ENCODE assay signal across 12 mouse cellular contexts in genomic region chr11:60318716-60319115, GRCm38 (mm10). TPM values are rescaled to one million over a fixed set of nuclear protein-coding genes. Genes with fewer than 3 reads are reported as not detected.
A peak's percentile ranks its signal among the peaks of the same experiment; 100 is the strongest.
DNase-seq lines count a peak whose midpoint lies in the region; ATAC-seq and TF ChIP-seq lines count a peak whose summit lies in the region.
"Had no signal": no experiment of that assay in that cellular context is flagged by ENCODE, and none has a peak within 500 bp of the region (broad histone marks: within the 10 kb centered on the region; RNA-seq: fewer than 3 reads in every experiment).

No protein-coding gene starts in this region.

- TF ChIP-seq EP300 in heart, adult 2 months (IDR thresholded peaks at IDR 0.05; ENCODE audit: insufficient read depth, low read depth, low read length): no peak

- ATAC-seq in heart, embryonic 16.5 days (replicated peaks; ENCODE audit: extremely low read depth, insufficient read depth, low FRiP score): no peak
- no peak for ATAC-seq in neural tube, embryonic 13.5 days (ENCODE audit: low read depth)
- no peak for ATAC-seq in limb, embryonic 15.5 days (ENCODE audit: insufficient number of reproducible peaks, low FRiP score, low TSS enrichment, low read depth)

- 40% methylated on average over 5 of the region's 5 CpGs for WGBS in heart, embryonic 16.5 days
- 44% methylated on average over 5 of the region's 5 CpGs for WGBS in heart, adult 2 months
- 56% methylated on average over 5 of the region's 5 CpGs for WGBS in neural tube, embryonic 13.5 days
- WGBS in limb, embryonic 15.5 days: 48% methylated on average over 5 of the region's 5 CpGs

- no peaks in the 10 kb centered on the region for H3K27me3 ChIP-seq in heart, embryonic 16.5 days (ENCODE audit: control insufficient read depth, insufficient read depth, low read length)
- no peaks in the 10 kb centered on the region for H3K27me3 ChIP-seq in heart, adult 2 months (ENCODE audit: control insufficient read depth, insufficient read depth, low read length)
- H3K27me3 ChIP-seq in neural tube, embryonic 13.5 days: no peaks in the 10 kb centered on the region
- no peaks in the 10 kb centered on the region for H3K27me3 ChIP-seq in limb, embryonic 15.5 days
- H3K27me3 ChIP-seq: intestine, embryonic 15.5 days had no signal

- DNase-seq in heart, adult 2 months: no peak
- no peak for DNase-seq in neural tube, embryonic 10.5 days (ENCODE audit: extremely low spot score, low spot score)
- no peak for DNase-seq in spleen, postnatal 36 days (ENCODE audit: low spot score in 2 of 2)
- no peak for DNase-seq in left cerebral cortex, adult 9 months (ENCODE audit: low spot score in 2 of 2)
- DNase-seq: adrenal gland, adult 8-10 months; gastrocnemius, postnatal 25 days had no signal

- peaks cover 31% of the 10 kb centered on the region for H3K4me1 ChIP-seq in heart, embryonic 16.5 days (ENCODE audit: control insufficient read depth, insufficient read depth, low read length)
- H3K4me1 ChIP-seq in heart, adult 2 months (ENCODE audit: control insufficient read depth, insufficient read depth, low read length): peaks cover 3% of the 10 kb centered on the region
- peaks cover 59% of the 10 kb centered on the region for H3K4me1 ChIP-seq in neural tube, embryonic 13.5 days (replicated peaks)
- peaks cover 45% of the 10 kb centered on the region for H3K4me1 ChIP-seq in limb, embryonic 15.5 days

- no peaks in the 10 kb centered on the region for H3K9me3 ChIP-seq in heart, embryonic 16.5 days (replicated peaks; ENCODE audit: control insufficient read depth, low read length)
- no peaks in the 10 kb centered on the region for H3K9me3 ChIP-seq in neural tube, embryonic 13.5 days
- no peaks in the 10 kb centered on the region for H3K9me3 ChIP-seq in limb, embryonic 15.5 days
- H3K9me3 ChIP-seq: embryonic facial prominence, embryonic 10.5 days; intestine, embryonic 15.5 days had no signal

- H3K79me2 ChIP-seq in heart, adult 2 months (replicated peaks; ENCODE audit: control insufficient read depth, insufficient read depth, low read length): peaks cover 2% of the 10 kb centered on the region; the same call in 1 of the 2 replicates

- no peak overlapping the region for H3K4me2 ChIP-seq in heart, embryonic 16.5 days (ENCODE audit: low read depth, low read length)
- no peak overlapping the region for H3K4me2 ChIP-seq in neural tube, embryonic 13.5 days
- H3K4me2 ChIP-seq in limb, embryonic 15.5 days: no peak overlapping the region
- H3K4me2 ChIP-seq: intestine, embryonic 15.5 days had no signal

- H3K27ac ChIP-seq in heart, embryonic 16.5 days (ENCODE audit: low read length): peak overlapping the region; percentile 25; the same call in 1 of the 2 replicates
- no peak overlapping the region; the same call in 1 of the 2 replicates for H3K27ac ChIP-seq in heart, adult 2 months
- peak overlapping the region; percentile 81 for H3K27ac ChIP-seq in neural tube, embryonic 13.5 days (replicated peaks)
- 0 out of 2 replicates have a peak overlapping the region, but pooled peaks have one; percentile 0 for H3K27ac ChIP-seq in limb, embryonic 15.5 days
- H3K27ac ChIP-seq: embryonic facial prominence, embryonic 10.5 days; intestine, embryonic 15.5 days had no signal

- intact Hi-C loops in heart, adult 2 months (cut with DNase I): no loop called here

- H3K4me3 ChIP-seq in heart, embryonic 16.5 days (ENCODE audit: low read length): no peak overlapping the region
- no peak overlapping the region for H3K4me3 ChIP-seq in heart, adult 2 months
- no peak overlapping the region for H3K4me3 ChIP-seq in neural tube, embryonic 13.5 days
- H3K4me3 ChIP-seq in limb, embryonic 15.5 days: no peak overlapping the region
- H3K4me3 ChIP-seq: embryonic facial prominence, embryonic 10.5 days; intestine, embryonic 15.5 days had no signal

- H3K36me3 ChIP-seq in heart, embryonic 16.5 days (ENCODE audit: control insufficient read depth, insufficient read depth): no peaks in the 10 kb centered on the region
- 0 out of 2 replicates have a peak, but pooled peaks cover 4% of the 10 kb centered on the region for H3K36me3 ChIP-seq in heart, adult 2 months (ENCODE audit: control insufficient read depth, insufficient read depth, low read length)
- no peaks in the 10 kb centered on the region for H3K36me3 ChIP-seq in neural tube, embryonic 13.5 days
- no peaks in the 10 kb centered on the region for H3K36me3 ChIP-seq in limb, embryonic 15.5 days
- H3K36me3 ChIP-seq: embryonic facial prominence, embryonic 10.5 days; intestine, embryonic 15.5 days had no signal

- H3K9ac ChIP-seq in heart, embryonic 16.5 days (ENCODE audit: low read length): peak overlapping the region; percentile 40; the same call in 1 of the 2 replicates
- no peak overlapping the region for H3K9ac ChIP-seq in heart, adult 2 months (ENCODE audit: low read depth, low read length)
- no peak overlapping the region for H3K9ac ChIP-seq in neural tube, embryonic 13.5 days
- no peak overlapping the region for H3K9ac ChIP-seq in limb, embryonic 15.5 days
- H3K9ac ChIP-seq: intestine, embryonic 15.5 days had no signal

- no peak for TF ChIP-seq CTCF in heart, adult 2 months (IDR thresholded peaks at IDR 0.05)

- TF ChIP-seq POLR2A in heart, adult 2 months (IDR thresholded peaks at IDR 0.05; ENCODE audit: insufficient read depth, low read depth, low read length): no peak

RNA-seq across cellular contexts. Expression of gene Tom1l2, which starts 34.0 kb away (rescaled TPM):
- polyA plus RNA-seq in heart, embryonic 16.5 days (2015; fragmentation: Nextera tagmentation; extraction: Ambion mirVana): 40.0 and 41.0 TPM in 2 replicates
- total RNA-seq in heart, adult 2 months (2021): 100 to 1,000 TPM; 102 to 113 TPM
- 123 and 149 TPM in 2 replicates for polyA plus RNA-seq in heart, adult 2 months (2012; rRNA removed)
- polyA plus RNA-seq in neural tube, embryonic 13.5 days (2015; fragmentation: Nextera tagmentation; extraction: Ambion mirVana): 52.8 and 61.4 TPM in 2 replicates
- 33.4 and 33.7 TPM in 2 replicates for polyA plus RNA-seq in limb, embryonic 15.5 days (2015; fragmentation: Nextera tagmentation; extraction: Ambion mirVana)

RNA-seq across cellular contexts. Expression of gene Drc3, which starts 34.4 kb away (rescaled TPM):
- polyA plus RNA-seq in heart, embryonic 16.5 days (2015; fragmentation: Nextera tagmentation; extraction: Ambion mirVana): 2.5 and 3.6 TPM in 2 replicates
- total RNA-seq in heart, adult 2 months (2021): 1 to 10 TPM; 1.6 to 2.4 TPM
- polyA plus RNA-seq in heart, adult 2 months (2012; rRNA removed): 4.1 and 4.2 TPM in 2 replicates
- 3.8 TPM in 2 replicates for polyA plus RNA-seq in neural tube, embryonic 13.5 days (2015; fragmentation: Nextera tagmentation; extraction: Ambion mirVana)
- 1.7 and 1.8 TPM in 2 replicates for polyA plus RNA-seq in limb, embryonic 15.5 days (2015; fragmentation: Nextera tagmentation; extraction: Ambion mirVana)
- total RNA-seq: monocyte, adult 5-6 weeks had no signal
